Mouse (Mus musculus) kidney, adult 2 months (tissue): Measurements from ENCODE around the gene Ptpre.
"Not testable (repeated sequence)": the region's sequence is repeated elsewhere in the genome, so short reads cannot be mapped to it uniquely, and the experiment has no call there.

Experiments
- CTCF ChIP-seq: fragments of 200-500 bp; conservative IDR thresholded peaks from 2 replicates; pipeline ENCODE4 v1.5.1; 2011; ENCODE audit warnings: low read depth, mild to moderate bottlenecking, control low read depth, low read length, moderate library complexity, mixed read lengths; ENCODE audit not compliant: insufficient read depth, insufficient read length
- POLR2A ChIP-seq: fragments of 200-500 bp; IDR thresholded peaks from one replicate; pipeline ENCODE4 v1.6.1; 2011; ENCODE audit warnings: low read depth, low read length, control low read depth

DNA sequence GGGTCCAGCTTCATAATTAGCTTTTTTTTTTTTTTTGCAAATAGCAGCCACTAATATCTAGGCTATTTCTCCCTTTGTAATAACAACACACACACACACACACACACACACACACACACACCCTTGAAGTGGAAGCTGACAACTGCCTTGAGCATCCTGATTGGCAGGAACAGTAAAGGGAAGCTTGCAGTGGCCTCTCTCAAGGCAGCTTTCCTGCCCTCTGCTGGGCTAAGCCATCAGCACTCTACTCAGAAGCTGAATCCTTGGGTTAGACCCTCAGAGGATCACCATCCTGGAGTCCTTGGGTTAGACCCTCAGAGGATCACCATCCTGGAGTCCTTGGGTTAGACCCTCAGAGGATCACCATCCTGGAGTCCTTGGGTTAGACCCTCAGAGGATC lies 79.2 kb downstream of the Ptpre start:
- TF ChIP-seq CTCF: peak; percentile 31; the same call in 1 of the 2 replicates
- TF ChIP-seq POLR2A: not testable (repeated sequence)
